Mouse (Mus musculus) kidney, embryonic 14.5 days (tissue): ENCODE measurements at regions not wholly inside any gene's neighbourhood (a gene's known extent, or its start where the extent isn't known, plus 50 kb on each side); places are given as distances from the start of the nearest gene placed in this dataset.

Experiments used
- ATAC-seq: fragments of 200-750 bp; cut with Nextera tagmentation; 2 replicates; pipeline ENCODE4 v1.8.0; 2017; ENCODE audit warnings: moderate number of reproducible peaks, mild to moderate bottlenecking, moderate TSS enrichment, moderate library complexity; ENCODE audit not compliant: low FRiP score, low TSS enrichment
- H3K27ac ChIP-seq: fragments of 300-500 bp; sonication (generic); 2 replicates; pipeline ENCODE4 v1.5.1; 2014; ENCODE audit warnings: low read depth, mild to moderate bottlenecking, low read length, moderate library complexity, mixed read lengths
- H3K27me3 ChIP-seq: fragments of 300-500 bp; sonication (generic); 2 replicates; pipeline ENCODE4 v1.6.1; 2014; ENCODE audit warnings: mild to moderate bottlenecking, low read length; ENCODE audit not compliant: control insufficient read depth, insufficient read depth
- H3K36me3 ChIP-seq: fragments of 300-500 bp; sonication (generic); 2 replicates; pipeline ENCODE4 v1.6.1; 2014; ENCODE audit warnings: low read length, mixed read lengths; ENCODE audit not compliant: control insufficient read depth, insufficient read depth
- H3K4me1 ChIP-seq: fragments of 300-500 bp; sonication (generic); 2 replicates; pipeline ENCODE4 v1.6.1; 2014; ENCODE audit warnings: low read length, mixed read lengths; ENCODE audit not compliant: control insufficient read depth, insufficient read depth
- H3K4me2 ChIP-seq: fragments of 300-500 bp; sonication (generic); replicated peaks from 2 replicates; pipeline ENCODE4 v1.6.1; 2014; ENCODE audit warnings: low read depth, mild to moderate bottlenecking, low read length
- H3K4me3 ChIP-seq: fragments of 300-500 bp; sonication (generic); 2 replicates; pipeline ENCODE4 v1.5.1; 2014; ENCODE audit warnings: mild to moderate bottlenecking, low read length
- H3K9ac ChIP-seq: fragments of 300-500 bp; sonication (generic); 2 replicates; pipeline ENCODE4 v1.6.1; 2014; ENCODE audit warnings: low read depth, mild to moderate bottlenecking, low read length, moderate library complexity
- H3K9me3 ChIP-seq: fragments of 300-500 bp; sonication (generic); 2 replicates; pipeline ENCODE4 v1.6.1; 2016; ENCODE audit warnings: low read length; ENCODE audit not compliant: control insufficient read depth
- WGBS: fragments of 180-500 bp; shearing (Covaris S2); extraction: QIAGEN DNeasy Blood & Tissue Kit; methylation state at CpG from one replicate; pipeline ENCODE4 v1.1.7; 2014; 5-methylcytosine and 5-hydroxymethylcytosine counted together

DNA sequence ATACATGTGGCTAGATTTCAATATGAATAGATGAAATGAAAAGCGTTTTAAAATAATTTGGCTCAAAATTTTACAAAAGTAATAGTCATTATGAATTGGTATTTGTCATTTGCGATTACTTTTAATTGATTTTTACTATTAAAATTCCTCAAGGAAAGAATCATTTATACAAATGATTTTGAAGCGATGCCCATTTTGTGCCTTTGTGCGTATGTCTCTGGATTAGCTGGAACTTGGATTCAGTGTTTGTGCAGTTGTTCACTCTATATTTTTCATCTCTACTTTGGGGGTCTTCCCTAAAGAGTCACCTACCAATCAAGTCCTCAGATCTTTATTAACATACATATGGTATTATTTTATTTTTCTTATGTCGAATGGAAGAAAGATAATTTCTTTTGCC is 274.3 kb downstream of the Ptprc start:
- 66% methylated on average over 5 of the region's 5 CpGs for WGBS
- Histone ChIP-seq H3K27me3 (no peaks in the 10 kb centered on the region), H3K27ac (no peak overlapping the region), H3K9ac (peak overlapping the region; percentile 82; the same call in 1 of the 2 replicates), H3K4me1 (peaks cover 15% of the 10 kb centered on the region; the same call in 1 of the 2 replicates), H3K9me3 (no peaks in the 10 kb centered on the region), H3K4me2 (peak overlapping the region; percentile 48), H3K4me3 (peak overlapping the region; percentile 86), H3K36me3 (peaks cover 7% of the 10 kb centered on the region; the same call in 1 of the 2 replicates)
- ATAC-seq, result no peak

DNA sequence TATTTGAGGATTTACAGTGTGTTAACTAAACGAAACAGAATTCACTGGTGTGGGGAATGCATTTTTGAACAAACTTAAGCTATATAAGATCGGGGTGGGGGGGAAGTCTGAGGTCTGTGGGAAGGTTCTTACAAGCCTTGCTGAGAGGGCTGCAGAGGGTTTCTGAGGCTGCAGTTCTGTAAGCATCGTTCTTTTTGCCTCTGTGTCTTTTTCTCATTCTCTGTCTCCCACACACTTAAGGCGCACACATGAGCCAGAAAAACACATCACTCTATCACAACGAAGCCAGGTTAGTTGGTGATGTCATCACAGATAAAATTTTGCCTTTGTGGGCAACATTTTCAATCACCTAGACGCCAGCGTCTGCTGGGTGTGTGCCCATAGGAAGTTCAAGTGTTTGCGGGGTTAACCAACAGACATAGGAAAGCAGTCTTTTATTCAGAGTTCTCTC is 274.9 kb downstream of the Ptprc start:
- Histone ChIP-seq H3K9ac (peak overlapping the region; percentile 82), H3K36me3 (peaks cover 7% of the 10 kb centered on the region; the same call in 1 of the 2 replicates), H3K4me3 (peak overlapping the region; percentile 86), H3K4me1 (peaks cover 13% of the 10 kb centered on the region; the same call in 1 of the 2 replicates), H3K27me3 (no peaks in the 10 kb centered on the region), H3K4me2 (peak overlapping the region; percentile 48), H3K27ac (peak overlapping the region; percentile 80), H3K9me3 (no peaks in the 10 kb centered on the region)
- ATAC-seq, result peak; percentile 15; the same call in 1 of the 2 replicates
- 3% methylated on average over 8 of the region's 8 CpGs for WGBS

DNA sequence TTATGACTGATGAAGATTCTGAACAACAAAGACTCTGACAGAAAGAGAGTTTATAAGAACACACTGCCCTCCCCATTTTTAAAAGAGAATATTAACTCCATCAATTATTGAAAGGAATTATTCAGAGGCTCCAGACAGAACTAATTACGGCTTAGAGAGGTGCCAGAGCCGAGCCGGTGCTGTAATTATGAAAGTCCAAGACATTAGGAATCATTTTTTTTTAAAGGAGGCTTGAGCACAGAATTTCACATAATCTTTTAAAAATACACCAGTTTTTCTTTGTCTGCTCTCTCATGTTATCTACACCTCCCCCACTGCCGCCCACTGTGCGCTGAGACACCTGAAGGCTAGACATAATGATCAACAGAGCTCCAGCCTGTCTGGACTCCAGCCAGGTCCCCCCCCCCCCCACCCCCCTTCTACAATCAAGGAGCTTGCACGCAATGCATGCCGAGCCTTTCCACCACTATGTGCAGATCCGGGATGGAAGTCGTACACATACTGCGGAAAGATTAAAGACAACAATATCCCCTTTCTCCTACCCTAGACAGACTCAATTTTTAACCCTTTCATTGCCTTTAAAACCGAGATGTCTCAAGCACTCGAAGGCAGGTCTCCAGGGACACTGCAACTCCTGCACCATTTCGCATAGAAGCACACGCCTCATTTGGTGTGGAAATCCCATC is 275.4 kb downstream of the Ptprc start:
- Histone ChIP-seq H3K9me3 (no peaks in the 10 kb centered on the region), H3K4me3 (peak overlapping the region; percentile 86), H3K9ac (peak overlapping the region; percentile 82), H3K27ac (peak overlapping the region; percentile 80), H3K4me2 (peak overlapping the region; percentile 48), H3K36me3 (peaks cover 7% of the 10 kb centered on the region; the same call in 1 of the 2 replicates), H3K4me1 (peaks cover 10% of the 10 kb centered on the region; the same call in 1 of the 2 replicates), H3K27me3 (no peaks in the 10 kb centered on the region)
- ATAC-seq, result peak; percentile 89
- under 1% methylated on average over 14 of the region's 14 CpGs for WGBS

DNA sequence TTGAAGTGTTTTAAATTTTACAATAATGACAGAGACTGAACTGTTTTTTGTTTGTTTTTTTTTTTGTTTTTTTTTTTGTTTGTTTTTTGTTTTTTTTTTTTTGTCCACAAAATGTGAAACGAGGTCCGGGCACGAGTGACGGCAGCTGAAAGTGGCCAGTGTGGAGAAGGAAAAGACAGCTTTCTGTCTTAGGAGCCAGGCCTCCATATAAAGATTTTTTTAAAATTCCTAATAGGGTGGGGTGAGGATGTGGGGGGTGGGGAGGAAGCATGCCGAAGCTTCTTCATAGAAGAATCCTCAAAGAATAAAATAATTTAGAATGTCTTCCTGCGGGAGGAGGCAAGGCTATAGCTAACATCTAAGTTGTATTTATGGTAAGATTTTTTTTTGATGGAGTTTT is 276.2 kb downstream of the Ptprc start:
- peak overlapping the region; percentile 82 for H3K9ac ChIP-seq
- H3K9me3 ChIP-seq, result no peaks in the 10 kb centered on the region
- ATAC-seq, result no peak
- H3K27ac ChIP-seq, result peak overlapping the region; percentile 93
- H3K4me2 ChIP-seq, result peak overlapping the region; percentile 48
- H3K36me3 ChIP-seq, result peaks cover 7% of the 10 kb centered on the region; the same call in 1 of the 2 replicates
- H3K4me1 ChIP-seq, result peaks cover 10% of the 10 kb centered on the region; the same call in 1 of the 2 replicates
- peak overlapping the region; percentile 86 for H3K4me3 ChIP-seq
- WGBS, result 2% methylated on average over 6 of the region's 6 CpGs
- H3K27me3 ChIP-seq, result no peaks in the 10 kb centered on the region

DNA sequence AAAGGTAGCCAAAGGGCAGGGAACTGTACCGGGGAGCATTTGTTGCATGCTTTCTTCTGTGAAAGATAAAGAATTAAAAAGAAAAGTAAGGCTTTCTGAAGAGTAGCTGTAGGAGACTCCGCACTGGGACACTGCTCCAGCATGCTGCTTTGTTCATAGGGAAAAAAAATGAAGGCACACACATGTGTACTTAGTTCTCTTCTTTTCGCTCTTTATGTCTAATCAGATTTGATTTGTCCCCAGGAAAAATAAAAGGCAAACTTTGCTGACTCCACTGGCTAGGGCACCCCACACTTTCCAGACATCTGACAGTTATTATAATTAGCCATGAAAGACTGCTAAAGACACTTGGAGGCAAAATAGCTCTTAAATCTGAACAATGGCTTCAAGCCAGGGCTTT is 276.6 kb downstream of the Ptprc start:
- no peak for ATAC-seq
- peak overlapping the region; percentile 93 for H3K27ac ChIP-seq
- H3K4me2 ChIP-seq, result peak overlapping the region; percentile 48
- H3K36me3 ChIP-seq, result peaks cover 7% of the 10 kb centered on the region; the same call in 1 of the 2 replicates
- no peaks in the 10 kb centered on the region for H3K27me3 ChIP-seq
- H3K4me1 ChIP-seq, result peaks cover 10% of the 10 kb centered on the region; the same call in 1 of the 2 replicates
- 6% methylated on average over 3 of the region's 3 CpGs for WGBS
- H3K4me3 ChIP-seq, result peak overlapping the region; percentile 86
- peak overlapping the region; percentile 82 for H3K9ac ChIP-seq
- H3K9me3 ChIP-seq, result no peaks in the 10 kb centered on the region

DNA sequence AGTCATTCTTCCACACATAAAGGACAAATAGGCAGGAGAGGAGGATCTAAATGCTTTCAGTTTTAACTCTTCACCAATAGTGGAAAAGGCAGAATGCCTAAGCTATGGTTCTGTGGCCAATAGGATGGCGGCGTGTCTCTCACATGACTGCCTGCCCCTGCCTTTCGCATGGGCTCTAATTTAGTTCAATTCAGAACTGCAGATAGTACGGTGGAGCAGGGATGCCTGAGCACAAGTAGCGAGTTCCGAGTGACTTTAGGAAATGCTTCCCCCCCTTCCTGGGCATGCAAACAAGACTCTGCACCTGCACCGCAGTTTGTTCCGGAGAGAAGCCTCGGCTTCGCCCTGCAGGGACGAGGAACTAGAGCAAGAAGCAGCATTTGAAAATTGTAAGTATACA is 277.1 kb downstream of the Ptprc start:
- Histone ChIP-seq H3K4me2 (peak overlapping the region; percentile 48), H3K9ac (peak overlapping the region; percentile 82), H3K4me1 (peaks cover 10% of the 10 kb centered on the region; the same call in 1 of the 2 replicates), H3K36me3 (peaks cover 7% of the 10 kb centered on the region; the same call in 1 of the 2 replicates), H3K4me3 (peak overlapping the region; percentile 86), H3K9me3 (no peaks in the 10 kb centered on the region), H3K27ac (peak overlapping the region; percentile 93), H3K27me3 (no peaks in the 10 kb centered on the region)
- ATAC-seq, result peak; percentile 97
- 0% methylated on average over 11 of the region's 11 CpGs for WGBS

DNA sequence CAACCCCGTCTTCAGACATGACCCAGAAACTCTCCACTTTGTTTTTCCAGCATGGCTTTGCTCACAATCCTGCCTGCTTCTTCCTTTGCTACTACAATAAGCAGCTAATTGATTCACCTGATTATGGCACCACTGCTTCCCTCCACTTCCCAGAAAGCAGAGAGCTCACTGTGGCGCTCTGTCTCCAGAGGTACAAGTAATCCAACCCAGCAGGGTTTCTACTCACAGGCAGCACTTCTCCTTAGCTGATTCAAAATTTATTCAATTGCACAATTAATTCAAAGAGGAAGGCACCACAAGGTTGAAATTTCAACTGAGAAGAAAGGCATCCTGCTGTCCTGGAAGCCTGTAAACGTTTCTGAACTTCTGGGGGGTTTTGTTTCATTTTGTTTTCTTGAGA is 293.9 kb downstream of the Ptprc start:
- ATAC-seq, result no peak
- no peak overlapping the region for H3K27ac ChIP-seq
- no peaks in the 10 kb centered on the region for H3K9me3 ChIP-seq
- H3K4me3 ChIP-seq, result no peak overlapping the region
- H3K4me1 ChIP-seq, result no peaks in the 10 kb centered on the region
- no peaks in the 10 kb centered on the region for H3K27me3 ChIP-seq
- H3K9ac ChIP-seq, result no peak overlapping the region
- WGBS, result 42% methylated on average over 3 of the region's 3 CpGs
- no peak overlapping the region for H3K4me2 ChIP-seq
- no peaks in the 10 kb centered on the region for H3K36me3 ChIP-seq

DNA sequence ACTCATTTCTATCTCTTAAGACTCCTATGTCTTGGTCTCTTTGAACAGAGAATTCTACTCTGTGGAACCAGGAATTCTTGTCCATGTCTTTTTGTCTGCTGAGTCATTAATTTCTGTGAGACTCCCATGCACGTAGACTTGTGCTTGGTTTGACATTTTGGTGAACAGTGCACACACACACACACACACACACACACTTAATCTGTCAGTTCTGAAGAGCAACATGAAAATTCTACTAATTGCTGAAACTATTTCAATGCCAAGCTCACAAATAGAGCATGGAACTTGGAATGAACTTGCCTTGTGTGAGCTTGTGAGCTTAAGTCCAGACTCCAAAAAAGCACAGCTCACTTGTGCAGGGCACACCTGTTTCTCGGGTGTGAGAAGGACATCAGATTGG is 301.1 kb downstream of the Ptprc start:
- H3K4me1 ChIP-seq, result no peaks in the 10 kb centered on the region
- H3K27me3 ChIP-seq, result no peaks in the 10 kb centered on the region
- H3K4me3 ChIP-seq, result no peak overlapping the region
- no peaks in the 10 kb centered on the region for H3K36me3 ChIP-seq
- H3K4me2 ChIP-seq, result no peak overlapping the region
- no peak overlapping the region for H3K27ac ChIP-seq
- H3K9me3 ChIP-seq, result no peaks in the 10 kb centered on the region
- no peak for ATAC-seq
- H3K9ac ChIP-seq, result no peak overlapping the region
- WGBS, result 62% methylated on average over 2 of the region's 2 CpGs

DNA sequence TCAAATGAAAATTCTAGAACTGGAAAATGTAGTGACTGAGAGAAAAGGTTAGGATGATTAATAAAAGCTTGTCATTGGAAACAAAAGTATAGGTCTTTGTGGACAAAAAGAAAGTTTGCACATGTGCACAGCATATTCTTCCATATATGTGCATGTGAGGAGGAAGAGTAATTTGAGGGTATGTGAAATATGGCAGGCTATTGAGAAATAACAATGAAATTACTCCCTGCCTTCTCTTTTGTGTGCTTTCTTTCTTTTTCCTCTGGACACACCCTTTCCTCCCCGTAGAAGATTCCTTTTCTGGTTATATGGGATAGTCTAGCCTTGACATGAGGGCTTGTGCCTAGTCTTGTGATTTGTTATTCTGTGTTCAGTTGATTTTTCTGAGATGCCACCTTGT is 301.9 kb downstream of the Ptprc start:
- H3K4me2 ChIP-seq, result no peak overlapping the region
- no peak for ATAC-seq
- H3K9ac ChIP-seq, result no peak overlapping the region
- no peaks in the 10 kb centered on the region for H3K27me3 ChIP-seq
- H3K4me1 ChIP-seq, result no peaks in the 10 kb centered on the region
- H3K4me3 ChIP-seq, result no peak overlapping the region
- no peaks in the 10 kb centered on the region for H3K9me3 ChIP-seq
- no peaks in the 10 kb centered on the region for H3K36me3 ChIP-seq
- no peak overlapping the region for H3K27ac ChIP-seq
- 53% methylated on average over 1 of the region's 1 CpGs for WGBS
